Mouse (Mus musculus): ENCODE measurements around the gene Proser1.

DNA sequence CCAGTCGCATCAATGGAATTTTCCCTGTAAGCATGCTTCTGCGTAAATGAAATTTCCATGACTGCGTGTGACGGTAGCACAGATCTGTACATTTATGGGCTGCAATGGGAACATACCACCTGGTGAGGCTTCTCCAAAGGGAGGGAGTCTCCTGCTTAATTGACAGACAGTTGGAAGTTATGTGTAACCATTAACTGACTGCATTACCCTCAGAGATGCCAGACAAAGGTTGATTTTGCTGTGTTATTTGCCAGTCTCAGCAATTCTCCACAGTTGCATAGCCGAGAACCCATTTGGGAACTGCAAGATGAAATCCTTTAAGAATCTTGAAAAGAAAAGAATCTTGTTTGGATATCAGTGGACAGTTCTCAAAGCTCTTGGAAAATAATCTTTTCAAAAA lies 8.6 kb downstream of the Proser1 start:
- TF ChIP-seq CTCF (IDR thresholded peaks at IDR 0.05; ENCODE audit: low read depth, low read length): no peak
- no peak for TF ChIP-seq GATA1 (IDR thresholded peaks at IDR 0.05; ENCODE audit: borderline replicate concordance, low read length)
- no peak for TF ChIP-seq POLR2AphosphoS5 (IDR thresholded peaks at IDR 0.05; ENCODE audit: insufficient replicate concordance, low read depth, low read length)
- no peak for TF ChIP-seq TAL1 (conservative IDR thresholded peaks at IDR 0.05; ENCODE audit: low read depth, low read length)

Measured in G1E (cell line).